In the genomic region with DNA sequence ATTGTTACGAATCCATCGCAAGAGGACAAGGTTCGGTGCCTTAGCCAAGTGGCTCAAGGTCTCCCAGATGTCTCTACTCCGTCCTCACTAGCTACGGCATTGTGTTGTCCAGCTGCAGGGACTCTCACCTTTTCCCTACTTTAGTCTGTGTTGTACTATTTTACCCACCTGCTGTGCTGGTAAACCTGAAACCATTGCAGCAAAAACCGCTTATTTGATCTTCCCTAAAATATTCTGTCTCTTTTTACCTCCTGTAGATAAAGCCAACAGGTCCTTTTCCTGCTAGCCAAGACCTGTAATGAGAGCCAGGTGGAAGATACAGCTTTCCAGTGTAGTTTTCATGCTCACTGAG, we compare ENCODE assay signal across 25 mouse cellular contexts. TPM values are rescaled to one million over a fixed set of nuclear protein-coding genes. Genes with fewer than 3 reads are reported as not detected.
DNase-seq lines count a peak whose midpoint lies in the region; ATAC-seq lines count a peak whose summit lies in the region.
"Had no signal": no experiment of that assay in that cellular context is flagged by ENCODE, and none has a peak within 500 bp of the region (broad histone marks: within the 10 kb centered on the region; RNA-seq: fewer than 3 reads in every experiment).

No protein-coding gene starts in this region.

- H3K9ac ChIP-seq in midbrain, embryonic 11.5 days (ENCODE audit: low read length): no peak overlapping the region
- no peak overlapping the region for H3K9ac ChIP-seq in midbrain, embryonic 15.5 days
- H3K9ac ChIP-seq: forebrain, embryonic 12.5 days; forebrain, embryonic 15.5 days; heart, embryonic 13.5 days; hindbrain, embryonic 13.5 days; intestine, embryonic 15.5 days had no signal

- H3K36me3 ChIP-seq in midbrain, embryonic 11.5 days (ENCODE audit: control insufficient read depth, insufficient read depth, low read length): no peaks in the 10 kb centered on the region
- no peaks in the 10 kb centered on the region for H3K36me3 ChIP-seq in midbrain, embryonic 15.5 days (replicated peaks)
- no peaks in the 10 kb centered on the region for H3K36me3 ChIP-seq in limb, embryonic 10.5 days
- H3K36me3 ChIP-seq: forebrain, embryonic 12.5 days; forebrain, embryonic 15.5 days; heart, embryonic 10.5 days; heart, embryonic 13.5 days; hindbrain, embryonic 13.5 days; intestine, embryonic 15.5 days had no signal

- H3K4me3 ChIP-seq in midbrain, embryonic 11.5 days (ENCODE audit: low read depth, low read length): no peak overlapping the region
- no peak overlapping the region for H3K4me3 ChIP-seq in midbrain, embryonic 15.5 days
- H3K4me3 ChIP-seq in limb, embryonic 10.5 days: no peak overlapping the region
- H3K4me3 ChIP-seq: erythroblast, embryonic 14.5 days; forebrain, embryonic 12.5 days; forebrain, embryonic 15.5 days; heart, adult 2 months; heart, embryonic 10.5 days; heart, embryonic 13.5 days; hindbrain, embryonic 13.5 days; intestine, embryonic 15.5 days had no signal

- no peaks in the 10 kb centered on the region for H3K9me3 ChIP-seq in midbrain, embryonic 11.5 days (ENCODE audit: control insufficient read depth, low read length)
- no peaks in the 10 kb centered on the region for H3K9me3 ChIP-seq in midbrain, embryonic 15.5 days
- H3K9me3 ChIP-seq in limb, embryonic 10.5 days (replicated peaks): no peaks in the 10 kb centered on the region
- H3K9me3 ChIP-seq: forebrain, embryonic 12.5 days; forebrain, embryonic 15.5 days; heart, embryonic 10.5 days; heart, embryonic 13.5 days; intestine, embryonic 15.5 days had no signal

- no peaks in the 10 kb centered on the region for H3K27me3 ChIP-seq in midbrain, embryonic 11.5 days (ENCODE audit: control insufficient read depth, insufficient read depth, low read length)
- no peaks in the 10 kb centered on the region for H3K27me3 ChIP-seq in midbrain, embryonic 15.5 days (replicated peaks)
- H3K27me3 ChIP-seq in limb, embryonic 10.5 days (ENCODE audit: low read depth, poor library complexity, severe bottlenecking): no peaks in the 10 kb centered on the region
- H3K27me3 ChIP-seq: forebrain, embryonic 12.5 days; forebrain, embryonic 15.5 days; heart, embryonic 13.5 days; hindbrain, embryonic 13.5 days; intestine, embryonic 15.5 days had no signal

- intact Hi-C loops in gastrocnemius, postnatal 14 days (cut with DNase I; ENCODE audit: low total_unique reads): no loop called here

- ATAC-seq in midbrain, embryonic 11.5 days (ENCODE audit: low FRiP score): no peak
- ATAC-seq in midbrain, embryonic 15.5 days (replicated peaks): no peak
- ATAC-seq: activated CD4-positive, CD25-positive, alpha-beta regulatory T cell, adult 4 months; forebrain, embryonic 15.5 days; hindbrain, embryonic 16.5 days; intestine, embryonic 15.5 days had no signal

- DNase-seq in heart, adult 11 months: peak; percentile 57
- DNase-seq in heart, adult 18-20 months: no peak
- DNase-seq in midbrain, embryonic 11.5 days (ENCODE audit: low spot score, missing footprints): peak; percentile 81
- no peak for DNase-seq in limb, embryonic 10.5 days (ENCODE audit: low spot score)
- DNase-seq in gastrocnemius, postnatal 14 days: no peak
- no peak for DNase-seq in adrenal gland, postnatal 14 days
- DNase-seq in spleen, postnatal 36 days (ENCODE audit: low spot score in 2 of 2): no peak
- DNase-seq: adrenal gland, adult 8-10 months; cerebellum, adult 11 months; cerebellum, adult 2 months; cerebellum, adult 9-11 months; cerebellum, postnatal 25 days; heart, adult 2 months; heart, postnatal 14 days; heart, postnatal 4 days had no signal

- 93% methylated on average over 6 of the region's 6 CpGs for WGBS in midbrain, embryonic 11.5 days
- WGBS in midbrain, embryonic 15.5 days: 87% methylated on average over 6 of the region's 6 CpGs
- 92% methylated on average over 6 of the region's 6 CpGs for WGBS in limb, embryonic 10.5 days

- no peak overlapping the region for H3K4me2 ChIP-seq in midbrain, embryonic 11.5 days
- H3K4me2 ChIP-seq in midbrain, embryonic 15.5 days: no peak overlapping the region
- H3K4me2 ChIP-seq: forebrain, embryonic 12.5 days; forebrain, embryonic 15.5 days; heart, embryonic 13.5 days; hindbrain, embryonic 13.5 days; intestine, embryonic 15.5 days had no signal

- H3K27ac ChIP-seq in midbrain, embryonic 11.5 days (ENCODE audit: low read depth, low read length): no peak overlapping the region
- no peak overlapping the region for H3K27ac ChIP-seq in midbrain, embryonic 15.5 days
- H3K27ac ChIP-seq in limb, embryonic 10.5 days: peak overlapping the region; percentile 48; the same call in 1 of the 2 replicates
- H3K27ac ChIP-seq: forebrain, embryonic 12.5 days; forebrain, embryonic 15.5 days; heart, adult 2 months; heart, embryonic 10.5 days; heart, embryonic 13.5 days; hindbrain, embryonic 13.5 days; intestine, embryonic 15.5 days had no signal

- no peaks in the 10 kb centered on the region for H3K4me1 ChIP-seq in midbrain, embryonic 11.5 days (ENCODE audit: control insufficient read depth, insufficient read depth, low read length)
- H3K4me1 ChIP-seq in midbrain, embryonic 15.5 days: no peaks in the 10 kb centered on the region
- H3K4me1 ChIP-seq in limb, embryonic 10.5 days: peaks cover 9% of the 10 kb centered on the region; the same call in 1 of the 2 replicates
- H3K4me1 ChIP-seq: forebrain, embryonic 12.5 days; forebrain, embryonic 15.5 days; hindbrain, embryonic 13.5 days; intestine, embryonic 15.5 days had no signal

RNA-seq across cellular contexts. Expression of gene Arsb, which starts 58.8 kb away (rescaled TPM):
- 1 to 10 TPM; 5.8 to 5.9 TPM for total RNA-seq in heart, adult 18-20 months (2021)
- polyA plus RNA-seq in midbrain, embryonic 11.5 days (2014; fragmentation: Nextera tagmentation; extraction: Ambion mirVana): 9.9 and 10.8 TPM in 2 replicates
- 8.5 and 9.3 TPM in 2 replicates for polyA plus RNA-seq in midbrain, embryonic 15.5 days (2015; fragmentation: Nextera tagmentation; extraction: Ambion mirVana)
- polyA plus RNA-seq in limb, embryonic 10.5 days (2016; fragmentation: Nextera tagmentation; extraction: Ambion mirVana): 5.3 and 7.2 TPM in 2 replicates
- 1 to 10 TPM; 6.1 to 7.9 TPM for total RNA-seq in gastrocnemius, postnatal 14 days (2021)
- total RNA-seq in adrenal gland, postnatal 14 days (2021): 32.8 and 36.1 TPM in 2 replicates

Comparison
In these comparisons a context has a peak if more than half of its experiments do, and no peak if none do; other contexts are left out.
1. DNase-seq: peak in heart, adult 11 months (single experiment) and midbrain, embryonic 11.5 days (single experiment); none in heart, adult 18-20 months (0 of 2), limb, embryonic 10.5 days (single experiment), gastrocnemius, postnatal 14 days (single experiment), adrenal gland, postnatal 14 days (single experiment) and spleen, postnatal 36 days (0 of 2).